Mouse (Mus musculus) heart, embryonic 16.5 days (tissue): ENCODE results near the gene Lhfpl3. TPM values are rescaled to one million over a fixed set of nuclear protein-coding genes. Genes with fewer than 3 reads are reported as not detected.
A peak's percentile ranks its signal among the peaks of the same experiment; 100 is the strongest.

Experiments used
- ATAC-seq: fragments of 200-750 bp; cut with Nextera tagmentation; replicated peaks from 2 replicates; pipeline ENCODE4 v1.8.0; 2017; ENCODE audit warnings: moderate number of reproducible peaks; ENCODE audit not compliant: insufficient read depth, low FRiP score; ENCODE audit errors: extremely low read depth
- H3K27ac ChIP-seq: fragments of 300-500 bp; sonication (generic); 2 replicates; pipeline ENCODE4 v1.5.1; 2014; ENCODE audit warnings: mild to moderate bottlenecking, low read length, control low read depth, moderate library complexity
- H3K27me3 ChIP-seq: fragments of 300-500 bp; sonication (generic); 2 replicates; pipeline ENCODE4 v1.6.1; 2014; ENCODE audit warnings: low read length, mixed read lengths; ENCODE audit not compliant: control insufficient read depth, insufficient read depth
- H3K36me3 ChIP-seq: fragments of 300-500 bp; sonication (generic); 2 replicates; pipeline ENCODE4 v1.6.1; 2014; ENCODE audit not compliant: control insufficient read depth, insufficient read depth
- H3K4me1 ChIP-seq: fragments of 300-500 bp; sonication (generic); 2 replicates; pipeline ENCODE4 v1.6.1; 2014; ENCODE audit warnings: low read length, mixed read lengths; ENCODE audit not compliant: control insufficient read depth, insufficient read depth
- H3K4me2 ChIP-seq: fragments of 300-500 bp; sonication (generic); 2 replicates; pipeline ENCODE4 v1.6.1; 2014; ENCODE audit warnings: low read depth, mild to moderate bottlenecking, control low read depth, low read length
- H3K4me3 ChIP-seq: fragments of 300-500 bp; sonication (generic); 2 replicates; pipeline ENCODE4 v1.5.1; 2014; ENCODE audit warnings: mild to moderate bottlenecking, control low read depth, low read length
- H3K9ac ChIP-seq: fragments of 300-500 bp; sonication (generic); 2 replicates; pipeline ENCODE4 v1.6.1; 2014; ENCODE audit warnings: low read length, control low read depth
- H3K9me3 ChIP-seq: fragments of 300-500 bp; sonication (generic); replicated peaks from 2 replicates; pipeline ENCODE4 v1.6.1; 2016; ENCODE audit warnings: low read length; ENCODE audit not compliant: control insufficient read depth
- WGBS: fragments of 180-500 bp; shearing (Covaris S2); extraction: QIAGEN DNeasy Blood & Tissue Kit; methylation state at CpG from one replicate; pipeline ENCODE4 v1.1.7; 2014; 5-methylcytosine and 5-hydroxymethylcytosine counted together
- polyA plus RNA-seq: library from polyadenylated mRNA; unstranded; fragments of >200 nt; fragmentation: Nextera tagmentation; extraction: Ambion mirVana; gene quantifications from 2 replicates; pipeline ENCODE4 v1.2.1, GENCODE M21; 2015

Lhfpl3 gene
- polyA plus RNA-seq, 1 experiment from 2014 or later: not detected

DNA sequence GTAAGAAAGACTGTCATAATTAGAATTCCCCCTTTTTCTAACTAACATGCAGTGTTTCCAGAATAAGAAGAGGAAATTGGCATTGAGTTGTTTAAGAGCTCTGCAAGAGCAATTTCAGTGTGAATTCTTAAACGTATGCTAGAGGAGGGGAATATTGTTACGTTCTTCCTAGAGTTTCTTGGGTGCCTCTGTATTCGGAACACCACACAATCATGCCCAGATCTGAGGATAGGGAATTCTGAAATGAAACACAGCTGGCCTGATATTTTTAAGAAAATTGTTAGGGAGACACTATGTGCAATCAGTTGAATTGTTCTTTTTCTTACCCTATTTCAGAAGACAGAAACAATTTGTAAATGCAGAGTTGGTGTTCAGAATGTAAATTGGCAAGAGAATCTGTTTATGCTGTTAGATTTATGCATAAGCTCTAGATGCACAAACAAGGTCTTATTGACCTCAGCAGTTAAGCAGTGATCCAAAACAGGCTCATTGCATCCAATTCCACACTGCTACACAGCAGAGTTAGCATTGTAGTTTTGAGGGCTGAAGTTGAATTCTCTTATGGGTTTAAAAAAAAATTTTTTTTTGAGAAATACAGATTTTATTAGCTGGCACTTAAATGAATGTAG, 84.1 kb downstream of the Lhfpl3 start:
- WGBS: 73% methylated on average over 3 of the region's 3 CpGs
- Histone ChIP-seq H3K36me3 (no peaks in the 10 kb centered on the region), H3K4me3 (no peak overlapping the region), H3K27me3 (no peaks in the 10 kb centered on the region), H3K4me2 (no peak overlapping the region), H3K27ac (no peak overlapping the region), H3K4me1 (no peaks in the 10 kb centered on the region), H3K9me3 (peaks cover 6% of the 10 kb centered on the region), H3K9ac (no peak overlapping the region)
- ATAC-seq: no peak

DNA sequence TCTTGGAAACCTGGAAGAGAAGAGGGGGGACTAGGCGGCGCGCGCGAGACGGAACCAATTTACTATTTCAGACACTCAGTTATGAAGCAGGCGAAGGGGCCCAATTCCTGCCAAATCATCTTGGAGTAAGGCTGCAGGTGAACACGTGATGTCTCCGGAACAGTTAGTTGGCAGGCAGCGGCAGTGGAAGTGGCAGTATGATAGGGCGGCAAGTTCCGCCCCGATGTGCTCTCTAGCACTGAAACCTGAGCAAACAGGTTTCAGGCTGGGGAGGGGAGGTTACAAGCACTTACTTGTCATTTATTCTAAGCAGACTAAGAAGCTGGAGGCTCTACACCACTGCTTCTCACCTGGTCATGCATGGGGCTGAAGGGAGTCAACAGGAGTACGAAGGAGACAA, 105.7 kb downstream of the Lhfpl3 start:
- Histone ChIP-seq H3K4me3 (no peak overlapping the region), H3K27me3 (no peaks in the 10 kb centered on the region)
- 39% methylated on average over 14 of the region's 14 CpGs for WGBS

GRCm38 (mm10) chr5:22853503-22853902, 107.6 kb downstream of the Lhfpl3 start:
- no peaks in the 10 kb centered on the region for H3K36me3 ChIP-seq
- no peak overlapping the region for H3K27ac ChIP-seq
- H3K4me3 ChIP-seq: no peak overlapping the region
- no peak for ATAC-seq
- 77% methylated on average over 2 of the region's 2 CpGs for WGBS
- H3K9ac ChIP-seq: no peak overlapping the region
- H3K9me3 ChIP-seq: peaks cover 4% of the 10 kb centered on the region
- H3K4me2 ChIP-seq: no peak overlapping the region
- no peaks in the 10 kb centered on the region for H3K4me1 ChIP-seq
- no peaks in the 10 kb centered on the region for H3K27me3 ChIP-seq

More for the DNA sequence above, 105.7 kb downstream of the Lhfpl3 start:
- Histone ChIP-seq H3K9ac (no peak overlapping the region), H3K9me3 (peaks cover 4% of the 10 kb centered on the region), H3K36me3 (no peaks in the 10 kb centered on the region), H3K4me2 (peak overlapping the region; percentile 21), H3K27ac (no peak overlapping the region), H3K4me1 (no peaks in the 10 kb centered on the region)
- ATAC-seq: no peak

GRCm38 (mm10) chr5:22856480-22856879, 110.6 kb downstream of the Lhfpl3 start:
- Histone ChIP-seq H3K27ac (no peak overlapping the region), H3K9me3 (peaks cover 4% of the 10 kb centered on the region), H3K36me3 (no peaks in the 10 kb centered on the region), H3K4me3 (no peak overlapping the region), H3K9ac (no peak overlapping the region), H3K27me3 (no peaks in the 10 kb centered on the region), H3K4me2 (no peak overlapping the region), H3K4me1 (no peaks in the 10 kb centered on the region)
- no peak for ATAC-seq
- WGBS: 36% methylated on average over 4 of the region's 4 CpGs

- no peaks in the 10 kb centered on the region for H3K4me1 ChIP-seq
- H3K27me3 ChIP-seq: no peaks in the 10 kb centered on the region
- H3K4me3 ChIP-seq: no peak overlapping the region
- WGBS: 31% methylated on average over 1 of the region's 1 CpGs
- H3K9ac ChIP-seq: no peak overlapping the region
- H3K36me3 ChIP-seq: no peaks in the 10 kb centered on the region
- no peak for ATAC-seq
- H3K27ac ChIP-seq: no peak overlapping the region
- H3K4me2 ChIP-seq: no peak overlapping the region
- no peaks in the 10 kb centered on the region for H3K9me3 ChIP-seq
These were observed 115.5 kb downstream of the Lhfpl3 start for GRCm38 (mm10) chr5:22861399-22861798.

DNA sequence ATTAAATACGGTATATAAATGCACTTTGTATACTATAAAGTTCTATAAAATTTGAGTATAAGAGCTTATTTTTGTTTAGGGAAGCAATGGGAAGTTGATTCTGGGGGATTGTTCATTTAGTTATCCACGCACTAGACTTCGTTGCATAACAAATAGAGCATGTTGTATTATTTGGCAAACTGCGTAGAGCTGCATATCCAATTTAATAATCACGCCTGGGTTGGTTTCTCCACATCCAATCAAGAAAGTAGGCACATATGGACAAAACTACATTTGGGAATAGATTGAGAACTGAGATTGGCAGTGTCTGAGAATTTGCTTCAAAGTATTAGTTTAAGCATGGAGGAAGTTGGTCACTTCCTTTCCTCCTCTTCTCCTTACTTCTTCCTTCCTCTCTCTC, 123.2 kb downstream of the Lhfpl3 start:
- no peak for ATAC-seq
- Histone ChIP-seq H3K4me1 (no peaks in the 10 kb centered on the region), H3K9ac (no peak overlapping the region), H3K27me3 (no peaks in the 10 kb centered on the region), H3K9me3 (no peaks in the 10 kb centered on the region), H3K27ac (no peak overlapping the region), H3K4me3 (no peak overlapping the region), H3K4me2 (no peak overlapping the region), H3K36me3 (no peaks in the 10 kb centered on the region)
- 88% methylated on average over 5 of the region's 5 CpGs for WGBS

GRCm38 (mm10) chr5:22872417-22872816, 126.6 kb downstream of the Lhfpl3 start:
- no peak for ATAC-seq
- Histone ChIP-seq H3K9me3 (no peaks in the 10 kb centered on the region), H3K36me3 (no peaks in the 10 kb centered on the region), H3K9ac (no peak overlapping the region), H3K27ac (no peak overlapping the region), H3K4me1 (no peaks in the 10 kb centered on the region), H3K4me3 (no peak overlapping the region), H3K4me2 (no peak overlapping the region), H3K27me3 (no peaks in the 10 kb centered on the region)
- WGBS: 48% methylated on average over 1 of the region's 1 CpGs

DNA sequence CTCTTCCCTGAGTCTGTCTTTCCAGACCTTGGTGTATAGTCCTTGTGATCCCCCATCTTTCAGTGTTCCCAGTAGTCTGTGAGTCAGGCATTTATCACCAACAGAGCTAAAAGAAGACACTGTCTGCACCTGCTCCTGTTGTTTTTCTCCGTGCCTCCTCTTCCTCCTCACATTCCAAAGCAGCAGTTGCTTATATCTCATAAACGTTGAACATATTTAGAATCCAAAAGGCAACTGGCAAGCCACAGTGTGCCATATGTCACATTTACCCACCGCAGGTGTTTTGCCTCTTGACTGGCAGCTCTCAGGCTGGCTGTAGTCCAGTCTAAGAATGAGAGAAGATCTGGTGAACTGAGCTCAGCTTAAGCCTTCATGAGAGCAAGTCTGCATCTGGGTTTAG, 142.5 kb downstream of the Lhfpl3 start:
- WGBS: 67% methylated on average over 3 of the region's 3 CpGs
- Histone ChIP-seq H3K9me3 (no peaks in the 10 kb centered on the region), H3K4me3 (no peak overlapping the region), H3K27me3 (no peaks in the 10 kb centered on the region), H3K4me1 (no peaks in the 10 kb centered on the region), H3K9ac (no peak overlapping the region), H3K27ac (no peak overlapping the region), H3K36me3 (no peaks in the 10 kb centered on the region), H3K4me2 (no peak overlapping the region)
- no peak for ATAC-seq

GRCm38 (mm10) chr5:22889481-22889880, 143.6 kb downstream of the Lhfpl3 start:
- H3K27ac ChIP-seq: no peak overlapping the region
- no peaks in the 10 kb centered on the region for H3K27me3 ChIP-seq
- no peaks in the 10 kb centered on the region for H3K36me3 ChIP-seq
- no peak overlapping the region for H3K4me3 ChIP-seq
- ATAC-seq: no peak
- no peaks in the 10 kb centered on the region for H3K9me3 ChIP-seq
- H3K9ac ChIP-seq: no peak overlapping the region
- H3K4me1 ChIP-seq: no peaks in the 10 kb centered on the region
- WGBS: 41% methylated on average over 4 of the region's 4 CpGs
- H3K4me2 ChIP-seq: no peak overlapping the region
